Mouse (Mus musculus) lung, postnatal 0 days (tissue): ENCODE results near the gene Ina. TPM values are rescaled to one million over a fixed set of nuclear protein-coding genes. Genes with fewer than 3 reads are reported as not detected.

Experiments used
- ATAC-seq: fragments of 200-750 bp; cut with Nextera tagmentation; 2 replicates; pipeline ENCODE4 v1.8.0; 2017; ENCODE audit warnings: moderate library complexity
- DNase-seq: peaks from one replicate; pipeline ENCODE4 v3.0.0-alpha.2; 2016; ENCODE audit warnings: low spot score
- H3K27ac ChIP-seq: fragments of 300-500 bp; sonication (generic); 2 replicates; pipeline ENCODE4 v1.5.1; 2014; ENCODE audit warnings: antibody characterized with exemption, mild to moderate bottlenecking, low read length, mixed read lengths
- H3K27me3 ChIP-seq: fragments of 300-500 bp; sonication (generic); replicated peaks from 2 replicates; pipeline ENCODE4 v1.6.1; 2014; ENCODE audit warnings: low read length, mixed read lengths; ENCODE audit not compliant: insufficient read depth
- H3K36me3 ChIP-seq: fragments of 300-500 bp; sonication (generic); 2 replicates; pipeline ENCODE4 v1.6.1; 2014; ENCODE audit warnings: low read length, mixed read lengths; ENCODE audit not compliant: insufficient read depth
- H3K4me1 ChIP-seq: fragments of 300-500 bp; sonication (generic); 2 replicates; pipeline ENCODE4 v1.6.1; 2014; ENCODE audit warnings: antibody characterized with exemption, low read depth, low read length, mixed read lengths; ENCODE audit not compliant: insufficient read depth
- H3K4me2 ChIP-seq: fragments of 300-500 bp; sonication (generic); replicated peaks from 2 replicates; pipeline ENCODE4 v1.6.1; 2014; ENCODE audit warnings: low read depth, mild to moderate bottlenecking, low read length, moderate library complexity, mixed read lengths
- H3K4me3 ChIP-seq: fragments of 300-500 bp; sonication (generic); 2 replicates; pipeline ENCODE4 v1.5.1; 2014; ENCODE audit warnings: low read depth, low read length
- H3K9ac ChIP-seq: fragments of 300-500 bp; sonication (generic); replicated peaks from 2 replicates; pipeline ENCODE4 v1.6.1; 2014; ENCODE audit warnings: low read depth, mild to moderate bottlenecking
- H3K9me3 ChIP-seq: fragments of 300-500 bp; sonication (generic); 2 replicates; pipeline ENCODE4 v1.6.1; 2016; ENCODE audit warnings: low read length, mixed read lengths
- CTCF ChIP-seq: IDR thresholded peaks from 2 replicates; pipeline ENCODE4 v1.5.1; 2016; ENCODE audit warnings: antibody characterized with exemption, mild to moderate bottlenecking
- EP300 ChIP-seq: IDR thresholded peaks from 2 replicates; pipeline ENCODE4 v1.6.1; 2016; ENCODE audit warnings: antibody characterized with exemption, mild to moderate bottlenecking, control low read depth
- WGBS: fragments of 180-500 bp; shearing (Covaris S2); extraction: QIAGEN DNeasy Blood & Tissue Kit; methylation state at CpG from one replicate; pipeline ENCODE4 v1.1.7; 2014; 5-methylcytosine and 5-hydroxymethylcytosine counted together
- polyA plus RNA-seq: library from polyadenylated mRNA; unstranded; fragments of >200 nt; fragmentation: Nextera tagmentation; extraction: Ambion mirVana; gene quantifications from 2 replicates; pipeline ENCODE4 v1.2.1, GENCODE M21; 2015

The Ina gene
- polyA plus RNA-seq, 1 experiment from 2014 or later: 0.04 TPM

GRCm38 (mm10) chr19:47015396-47015795, 898 bp downstream of the Ina start:
- H3K4me3 ChIP-seq: peak overlapping the region; percentile 25
- peaks cover 8% of the 10 kb centered on the region for H3K4me1 ChIP-seq
- 2% methylated on average over 37 of the region's 37 CpGs for WGBS
- H3K9ac ChIP-seq: no peak overlapping the region
- no peak overlapping the region for H3K27ac ChIP-seq
- peak overlapping the region; percentile 52 for H3K4me2 ChIP-seq
- ATAC-seq (no peak), DNase-seq (no peak)
- H3K36me3 ChIP-seq: no peaks in the 10 kb centered on the region
- H3K9me3 ChIP-seq: no peaks in the 10 kb centered on the region
- no peak for TF ChIP-seq CTCF
- no peak for TF ChIP-seq EP300
- H3K27me3 ChIP-seq: peaks cover 43% of the 10 kb centered on the region

GRCm38 (mm10) chr19:47015965-47016364, 1.5 kb downstream of the Ina start:
- Histone ChIP-seq H3K4me1 (peaks cover 8% of the 10 kb centered on the region), H3K9me3 (no peaks in the 10 kb centered on the region), H3K36me3 (no peaks in the 10 kb centered on the region), H3K27ac (no peak overlapping the region), H3K9ac (no peak overlapping the region), H3K27me3 (peaks cover 43% of the 10 kb centered on the region), H3K4me3 (no peak overlapping the region), H3K4me2 (no peak overlapping the region)
- WGBS: 5% methylated on average over 9 of the region's 9 CpGs
- no peak for ATAC-seq
- DNase-seq: no peak
- TF ChIP-seq EP300: no peak
- no peak for TF ChIP-seq CTCF

GRCm38 (mm10) chr19:47016487-47016886, 2.0 kb downstream of the Ina start:
- Histone ChIP-seq H3K4me2 (no peak overlapping the region), H3K27ac (no peak overlapping the region), H3K36me3 (no peaks in the 10 kb centered on the region), H3K9ac (no peak overlapping the region), H3K9me3 (no peaks in the 10 kb centered on the region), H3K4me3 (no peak overlapping the region), H3K27me3 (peaks cover 43% of the 10 kb centered on the region), H3K4me1 (peaks cover 8% of the 10 kb centered on the region)
- 0% methylated on average over 15 of the region's 15 CpGs for WGBS
- no peak for TF ChIP-seq CTCF
- no peak for TF ChIP-seq EP300
- ATAC-seq (peak; percentile 48; the same call in 1 of the 2 replicates), DNase-seq (peak; percentile 84)

GRCm38 (mm10) chr19:47017831-47018230, 3.3 kb downstream of the Ina start:
- H3K27ac ChIP-seq: no peak overlapping the region
- H3K4me3 ChIP-seq: no peak overlapping the region
- DNase-seq (no peak), ATAC-seq (no peak)
- H3K27me3 ChIP-seq: peaks cover 37% of the 10 kb centered on the region
- no peak for TF ChIP-seq CTCF
- TF ChIP-seq EP300: no peak
- no peaks in the 10 kb centered on the region for H3K36me3 ChIP-seq
- WGBS: 8% methylated on average over 3 of the region's 3 CpGs
- no peak overlapping the region for H3K4me2 ChIP-seq
- no peaks in the 10 kb centered on the region for H3K9me3 ChIP-seq
- H3K4me1 ChIP-seq: peaks cover 8% of the 10 kb centered on the region
- H3K9ac ChIP-seq: no peak overlapping the region

GRCm38 (mm10) chr19:47018330-47018729, 3.8 kb downstream of the Ina start:
- H3K4me2 ChIP-seq: no peak overlapping the region
- no peak overlapping the region for H3K9ac ChIP-seq
- no peaks in the 10 kb centered on the region for H3K9me3 ChIP-seq
- peaks cover 8% of the 10 kb centered on the region for H3K4me1 ChIP-seq
- H3K4me3 ChIP-seq: no peak overlapping the region
- no peak for TF ChIP-seq EP300
- no peak for TF ChIP-seq CTCF
- ATAC-seq (no peak), DNase-seq (no peak)
- H3K27me3 ChIP-seq: peaks cover 32% of the 10 kb centered on the region
- no peaks in the 10 kb centered on the region for H3K36me3 ChIP-seq
- 59% methylated on average over 2 of the region's 2 CpGs for WGBS
- no peak overlapping the region for H3K27ac ChIP-seq

- Histone ChIP-seq H3K9ac (no peak overlapping the region), H3K4me1 (peaks cover 6% of the 10 kb centered on the region), H3K4me3 (no peak overlapping the region), H3K9me3 (no peaks in the 10 kb centered on the region), H3K36me3 (no peaks in the 10 kb centered on the region), H3K27me3 (peaks cover 25% of the 10 kb centered on the region), H3K4me2 (no peak overlapping the region), H3K27ac (no peak overlapping the region)
- TF ChIP-seq EP300: no peak
- TF ChIP-seq CTCF: no peak
- ATAC-seq: no peak
- WGBS: 25% methylated on average over 6 of the region's 6 CpGs
- DNase-seq: no peak
Observed at GRCm38 (mm10) chr19:47019326-47019725, 4.8 kb downstream of the Ina start.

GRCm38 (mm10) chr19:47022709-47023108, 8.2 kb downstream of the Ina start:
- H3K9ac ChIP-seq: no peak overlapping the region
- H3K36me3 ChIP-seq: no peaks in the 10 kb centered on the region
- H3K4me2 ChIP-seq: no peak overlapping the region
- H3K9me3 ChIP-seq: no peaks in the 10 kb centered on the region
- no peak for ATAC-seq
- WGBS: 81% methylated on average over 4 of the region's 4 CpGs
- TF ChIP-seq EP300 (no peak), CTCF (no peak)
- no peaks in the 10 kb centered on the region for H3K27me3 ChIP-seq
- no peak overlapping the region for H3K27ac ChIP-seq
- no peaks in the 10 kb centered on the region for H3K4me1 ChIP-seq
- H3K4me3 ChIP-seq: no peak overlapping the region
- DNase-seq: no peak
